Mouse (Mus musculus) lung, postnatal 0 days (tissue): Measurements from ENCODE around the gene Syndig1.

Source experiments
- CTCF ChIP-seq: IDR thresholded peaks from 2 replicates; pipeline ENCODE4 v1.5.1; 2016; ENCODE audit warnings: antibody characterized with exemption, mild to moderate bottlenecking
- EP300 ChIP-seq: IDR thresholded peaks from 2 replicates; pipeline ENCODE4 v1.6.1; 2016; ENCODE audit warnings: antibody characterized with exemption, mild to moderate bottlenecking, control low read depth

DNA sequence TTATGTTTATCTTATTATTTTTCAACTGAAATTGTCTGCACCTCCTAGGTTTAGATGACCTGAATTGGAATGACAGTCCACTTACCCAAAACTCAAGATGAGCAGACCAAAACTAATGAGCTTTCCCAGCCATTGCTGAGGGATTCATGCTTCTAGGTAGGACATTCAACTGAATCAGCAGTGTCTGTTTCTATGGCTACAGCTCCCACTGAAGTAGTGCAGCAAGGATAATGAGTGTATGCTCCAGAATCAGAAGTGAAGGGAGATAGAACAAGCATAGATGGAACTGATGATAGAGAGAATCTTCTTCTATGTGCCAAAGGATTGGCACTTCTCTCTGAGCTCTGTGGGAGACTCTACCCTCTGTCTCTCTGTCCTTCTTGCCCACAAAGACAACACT lies 158.6 kb downstream of the Syndig1 start:
- no peak for TF ChIP-seq CTCF
- TF ChIP-seq EP300: no peak
